Mouse (Mus musculus) v-Abl transformed pro-B cells (cell line): Measurements from ENCODE around the gene Cdkn1c.

Source experiments
- in situ Hi-C, 2 experiments: fragments of 400-800 bp; cut with MboI; formaldehyde crosslinking; loops; one replicate each; pipeline ENCODE4 v1.15.1; 2025; ENCODE audit not compliant: unreplicated experiment in 2 of 2

Cdkn1c gene

GRCm38 (mm10) chr7:143460874-143461273, at the start of gene Cdkn1c:
Cdkn1c (minus strand) TSS chr7:143461050.
- in situ Hi-C loops: loop anchor here in 1 of 2 experiments (10.0 kb wide), 1 partner anchor 566 kb away; no protein-coding TSS in a partner anchor

- in situ Hi-C loops: no loop called here
Observed at GRCm38 (mm10) chr7:143509566-143509965, 48.7 kb upstream of the Cdkn1c start.

- in situ Hi-C loops: no loop called here
Observed at GRCm38 (mm10) chr7:143506675-143507074, 45.8 kb upstream of the Cdkn1c start.

GRCm38 (mm10) chr7:143506271-143506670, 45.4 kb upstream of the Cdkn1c start:
- in situ Hi-C loops: no loop called here

- in situ Hi-C loops: no loop called here
Observed at GRCm38 (mm10) chr7:143505823-143506222, 45.0 kb upstream of the Cdkn1c start.

GRCm38 (mm10) chr7:143505411-143505810, 44.6 kb upstream of the Cdkn1c start:
- in situ Hi-C loops: no loop called here

GRCm38 (mm10) chr7:143503926-143504325, 43.1 kb upstream of the Cdkn1c start:
- in situ Hi-C loops: no loop called here

- in situ Hi-C loops: no loop called here
Observed at GRCm38 (mm10) chr7:143502418-143503200, 41.8 kb upstream of the Cdkn1c start, which contains the start of gene Phlda2. Phlda2 (minus strand) TSS chr7:143503150.

- in situ Hi-C loops: no loop called here
Observed at GRCm38 (mm10) chr7:143501643-143502417, 41.0 kb upstream of the Cdkn1c start.

- in situ Hi-C loops: no loop called here
Observed at GRCm38 (mm10) chr7:143500912-143501311, 40.1 kb upstream of the Cdkn1c start.

GRCm38 (mm10) chr7:143498584-143498983, 37.7 kb upstream of the Cdkn1c start:
- in situ Hi-C loops: no loop called here

- in situ Hi-C loops: no loop called here
Observed at GRCm38 (mm10) chr7:143495104-143495961, 34.5 kb upstream of the Cdkn1c start.

- in situ Hi-C loops: no loop called here
Observed at GRCm38 (mm10) chr7:143493616-143494126, 32.8 kb upstream of the Cdkn1c start.

GRCm38 (mm10) chr7:143489735-143490134, 28.9 kb upstream of the Cdkn1c start:
- in situ Hi-C loops: loop anchor here in 1 of 2 experiments (10.0 kb wide), 1 partner anchor 275 kb away; the partner anchor contains the start of gene Mrgprg

- in situ Hi-C loops: loop anchor here (5.0 to 10.0 kb wide), 2 partner anchors 280 to 282 kb away; partner anchors contain the start of gene Mrgprg (in 1 of the 2)
Observed at GRCm38 (mm10) chr7:143482541-143482940, 21.7 kb upstream of the Cdkn1c start.

GRCm38 (mm10) chr7:143481806-143482387, 21.0 kb upstream of the Cdkn1c start:
- in situ Hi-C loops: loop anchor here (5.0 to 10.0 kb wide), 2 partner anchors 280 to 283 kb away; partner anchors contain the start of gene Mrgprg (in 1 of the 2)

GRCm38 (mm10) chr7:143480498-143480897, 19.6 kb upstream of the Cdkn1c start:
- in situ Hi-C loops: loop anchor here (5.0 to 10.0 kb wide), 2 partner anchors 282 to 284 kb away; partner anchors contain the start of gene Mrgprg (in 1 of the 2)

- in situ Hi-C loops: loop anchor here in 1 of 2 experiments (10.0 kb wide), 1 partner anchor 573 kb away; no protein-coding TSS in a partner anchor
Observed at GRCm38 (mm10) chr7:143477800-143478199, 16.9 kb upstream of the Cdkn1c start.

- in situ Hi-C loops: loop anchor here in 1 of 2 experiments (10.0 kb wide), 1 partner anchor 572 kb away; no protein-coding TSS in a partner anchor
Observed at GRCm38 (mm10) chr7:143476702-143477335, 16.0 kb upstream of the Cdkn1c start.
